Mouse (Mus musculus) embryonic facial prominence, embryonic 11.5 days (tissue): ENCODE results near the gene Vil1. TPM values are rescaled to one million over a fixed set of nuclear protein-coding genes. Genes with fewer than 3 reads are reported as not detected.
A peak's percentile ranks its signal among the peaks of the same experiment; 100 is the strongest.

Experiments
- ATAC-seq: fragments of 200-750 bp; cut with Nextera tagmentation; replicated peaks from 2 replicates; pipeline ENCODE4 v1.8.0; 2017; ENCODE audit warnings: low read depth; ENCODE audit not compliant: insufficient number of reproducible peaks, low FRiP score, low TSS enrichment
- DNase-seq: peaks from one replicate; pipeline ENCODE4 v3.0.0-alpha.2; 2015; ENCODE audit warnings: low spot score
- H3K27ac ChIP-seq: fragments of 300-500 bp; sonication (generic); replicated peaks from 2 replicates; pipeline ENCODE4 v1.5.1; 2014; ENCODE audit warnings: mild to moderate bottlenecking, low read depth, low read length, control low read depth
- H3K27me3 ChIP-seq: fragments of 300-500 bp; sonication (generic); 2 replicates; pipeline ENCODE4 v1.6.1; 2014; ENCODE audit warnings: mild to moderate bottlenecking, low read length, moderate library complexity, mixed read lengths; ENCODE audit not compliant: control insufficient read depth, insufficient read depth
- H3K36me3 ChIP-seq: fragments of 300-500 bp; sonication (generic); replicated peaks from 2 replicates; pipeline ENCODE4 v1.6.1; 2014; ENCODE audit warnings: low read depth, mild to moderate bottlenecking, low read length, moderate library complexity, mixed read lengths; ENCODE audit not compliant: control insufficient read depth, insufficient read depth
- H3K4me1 ChIP-seq: fragments of 300-500 bp; sonication (generic); 2 replicates; pipeline ENCODE4 v1.6.1; 2014; ENCODE audit warnings: low read length, mixed read lengths; ENCODE audit not compliant: control insufficient read depth, insufficient read depth
- H3K4me2 ChIP-seq: fragments of 300-500 bp; sonication (generic); 2 replicates; pipeline ENCODE4 v1.6.1; 2014; ENCODE audit warnings: low read depth, mild to moderate bottlenecking, control low read depth, low read length, moderate library complexity
- H3K4me3 ChIP-seq: fragments of 300-500 bp; sonication (generic); 2 replicates; pipeline ENCODE4 v1.5.1; 2014; ENCODE audit warnings: low read depth, low read length, control low read depth
- H3K9ac ChIP-seq: fragments of 300-500 bp; sonication (generic); replicated peaks from 2 replicates; pipeline ENCODE4 v1.6.1; 2014; ENCODE audit warnings: mild to moderate bottlenecking, control low read depth, low read length
- H3K9me3 ChIP-seq: fragments of 300-500 bp; sonication (generic); replicated peaks from 2 replicates; pipeline ENCODE4 v1.6.1; 2016; ENCODE audit warnings: mild to moderate bottlenecking, low read length, inconsistent platforms, mixed read lengths; ENCODE audit not compliant: control insufficient read depth
- WGBS: fragments of 180-500 bp; shearing (Covaris S2); extraction: QIAGEN DNeasy Blood & Tissue Kit; methylation state at CpG from one replicate; pipeline ENCODE4 v1.1.7; 2014; 5-methylcytosine and 5-hydroxymethylcytosine counted together
- polyA plus RNA-seq: library from polyadenylated mRNA; unstranded; fragments of >200 nt; fragmentation: Nextera tagmentation; extraction: Ambion mirVana; gene quantifications from 2 replicates; pipeline ENCODE4 v1.2.1, GENCODE M21; 2014

Gene Vil1
- 0.07 and 0.11 TPM in 2 replicates for polyA plus RNA-seq

DNA sequence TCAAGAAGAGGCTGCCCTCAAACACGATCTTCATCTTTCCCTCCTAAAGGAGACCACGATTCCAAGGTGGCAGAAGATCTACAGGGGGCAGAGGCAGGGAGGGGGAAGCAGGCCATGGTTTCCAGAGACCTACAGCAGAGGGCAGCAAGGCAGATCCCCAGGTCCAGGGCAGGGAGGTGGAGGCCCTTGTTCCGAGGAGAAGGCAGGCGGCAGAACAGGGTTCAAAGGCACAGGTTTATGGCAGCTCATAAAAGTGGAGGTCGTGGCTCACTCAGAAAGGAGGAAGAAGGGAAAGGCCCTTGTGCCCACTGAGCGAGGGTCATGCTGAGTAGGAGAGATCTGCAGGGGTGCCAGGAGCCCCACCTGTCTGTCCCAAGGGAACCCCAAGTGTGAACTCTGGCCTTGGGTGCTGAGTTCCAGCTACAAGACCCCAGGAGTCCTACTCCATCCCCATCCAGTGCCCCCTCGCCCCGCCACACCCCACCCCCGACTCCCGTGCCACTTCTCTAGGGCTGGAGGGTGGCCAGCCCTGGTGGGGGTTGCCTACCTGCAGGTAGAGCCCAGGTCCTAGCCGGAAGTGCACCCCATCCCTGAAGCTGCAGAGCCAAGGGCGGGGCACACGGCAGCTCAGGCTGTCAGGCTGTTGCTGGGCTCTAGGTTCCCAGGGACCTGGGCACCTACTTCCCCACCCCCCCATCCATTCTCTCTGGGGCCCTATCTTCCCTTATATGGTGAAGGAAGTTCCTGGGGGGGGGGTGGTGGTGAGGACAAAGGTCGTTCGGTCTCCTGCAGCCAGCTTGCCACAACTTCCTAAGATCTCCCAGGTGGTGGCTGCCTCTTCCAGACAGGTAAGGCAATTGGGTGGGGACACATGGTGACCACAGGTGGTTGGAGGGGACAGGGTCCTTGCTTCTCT, at the start of gene Vil1:
Vil1 (plus strand) TSS at position 788 of the 916 bp plus-strand sequence.
- Histone ChIP-seq H3K4me3 (no peak within 1 kb of the TSS), H3K4me1 (no peaks in the 10 kb centered on the region), H3K36me3 (no peaks in the 10 kb centered on the region), H3K9ac (no peak within 1 kb of the TSS), H3K4me2 (no peak within 1 kb of the TSS), H3K9me3 (no peaks in the 10 kb centered on the region), H3K27me3 (no peaks in the 10 kb centered on the region), H3K27ac (no peak within 1 kb of the TSS)
- WGBS, result 61% methylated on average over 11 of the region's 15 CpGs
- ATAC-seq (no peak), DNase-seq (no peak)

DNA sequence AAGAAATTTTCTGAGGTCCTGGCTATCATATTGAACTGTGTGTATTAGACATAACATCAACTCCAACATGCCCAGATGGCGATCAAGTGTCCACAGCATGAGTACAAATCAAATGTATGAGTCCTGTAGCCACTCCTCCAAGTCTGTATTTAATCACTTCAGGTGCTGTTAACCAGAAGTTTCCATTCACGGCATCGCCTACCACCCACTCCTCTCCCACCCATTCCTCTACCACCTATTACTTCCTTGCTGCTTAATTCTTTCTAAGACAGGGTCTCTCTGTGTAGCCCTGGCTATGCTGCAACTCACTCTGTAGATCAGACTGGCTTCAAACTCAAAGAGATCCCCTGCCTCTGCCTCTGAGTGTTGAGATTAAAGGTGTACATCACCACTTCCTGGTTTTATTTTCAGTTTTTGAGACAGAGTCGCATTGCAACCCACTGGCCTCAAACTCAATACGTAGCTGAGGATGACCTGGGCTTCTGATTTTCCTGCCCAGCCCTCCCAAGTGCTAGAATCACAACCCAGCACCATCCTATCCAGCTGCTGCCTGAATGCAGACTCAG, 49.1 kb upstream of the Vil1 start:
- Histone ChIP-seq H3K27ac (no peak overlapping the region), H3K9ac (no peak overlapping the region), H3K27me3 (no peaks in the 10 kb centered on the region), H3K36me3 (no peaks in the 10 kb centered on the region), H3K4me1 (no peaks in the 10 kb centered on the region), H3K4me2 (no peak overlapping the region), H3K9me3 (no peaks in the 10 kb centered on the region), H3K4me3 (no peak overlapping the region)
- ATAC-seq (no peak), DNase-seq (no peak)
- 82% methylated on average over 5 of the region's 5 CpGs for WGBS

DNA sequence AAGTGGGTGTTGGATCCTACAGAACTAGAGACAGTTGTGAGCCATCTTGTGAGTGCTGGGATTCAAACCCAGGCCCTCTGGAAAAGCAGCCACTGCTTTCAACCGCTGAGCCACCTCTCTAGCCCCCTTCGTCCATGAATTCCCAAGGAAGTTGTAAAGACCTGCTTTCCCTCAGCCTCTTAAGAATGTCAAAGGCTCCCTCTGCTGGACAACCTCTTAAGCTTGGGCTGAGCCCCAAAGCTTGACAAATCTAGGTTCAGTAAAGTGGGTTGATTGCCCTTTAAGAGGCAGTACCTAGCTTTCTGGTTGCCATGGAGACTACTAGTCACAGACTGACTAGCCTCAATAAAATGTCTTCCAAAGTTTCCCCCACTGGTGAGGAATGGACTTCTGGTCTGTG, 47.4 kb upstream of the Vil1 start, which contains the start of gene Catip:
Catip (plus strand) TSS at position 297 of the 400 bp plus-strand sequence.
- no peaks in the 10 kb centered on the region for H3K27me3 ChIP-seq
- 0% methylated on average over 2 of the region's 2 CpGs for WGBS
- no peak within 1 kb of the TSS for H3K4me3 ChIP-seq
- H3K27ac ChIP-seq, result no peak within 1 kb of the TSS
- no peaks in the 10 kb centered on the region for H3K9me3 ChIP-seq
- peak; percentile 95 for DNase-seq
- peak; percentile 41; the same call in 1 of the 2 replicates for ATAC-seq
- no peaks in the 10 kb centered on the region for H3K4me1 ChIP-seq
- no peaks in the 10 kb centered on the region for H3K36me3 ChIP-seq
- H3K4me2 ChIP-seq, result no peak within 1 kb of the TSS
- H3K9ac ChIP-seq, result no peak within 1 kb of the TSS

DNA sequence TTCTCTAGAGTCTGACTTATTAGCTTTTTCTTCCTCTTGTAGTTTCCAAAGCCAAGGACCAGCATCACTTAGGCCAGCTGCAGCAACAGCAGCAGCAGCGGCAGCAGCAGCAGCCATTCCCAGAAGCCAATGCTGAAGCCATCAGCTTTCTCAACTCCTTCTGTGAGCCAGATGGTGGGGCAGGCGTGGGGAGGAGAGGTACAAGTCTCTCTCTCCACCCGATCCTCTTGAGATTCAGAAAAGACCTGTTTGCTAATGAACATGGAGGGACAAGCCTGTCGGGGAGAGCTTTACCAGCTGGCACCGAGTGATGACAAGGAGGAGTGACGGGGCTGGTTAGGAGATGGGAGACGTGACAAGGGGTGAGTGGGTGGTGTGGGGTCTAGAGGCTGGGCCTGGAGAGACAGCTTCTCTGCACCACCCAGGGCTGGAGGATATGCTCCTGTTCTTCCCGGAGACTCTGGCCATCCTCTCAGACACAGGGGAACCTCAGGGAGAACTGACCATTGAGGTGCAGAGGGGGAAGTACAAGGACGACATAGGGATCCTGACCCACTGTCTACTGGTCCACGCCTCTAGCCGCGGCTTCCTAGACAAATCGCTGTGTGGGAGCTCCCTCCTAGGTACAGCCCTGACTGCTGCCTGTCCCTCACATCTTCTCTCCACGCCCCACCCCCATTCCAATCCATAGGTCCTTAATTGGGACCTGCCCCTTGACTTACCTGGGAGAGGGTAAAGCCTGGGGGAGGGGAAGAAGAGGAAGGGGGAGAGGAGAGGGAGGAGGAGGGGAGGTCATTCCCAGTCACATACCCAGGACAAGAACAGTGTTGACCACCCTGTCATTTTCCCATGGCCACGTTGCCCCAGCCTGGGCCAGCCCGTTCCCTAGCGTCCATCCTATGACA, 46.6 kb upstream of the Vil1 start:
- 62% methylated on average over 17 of the region's 17 CpGs for WGBS
- H3K4me2 ChIP-seq, result no peak overlapping the region

DNA sequence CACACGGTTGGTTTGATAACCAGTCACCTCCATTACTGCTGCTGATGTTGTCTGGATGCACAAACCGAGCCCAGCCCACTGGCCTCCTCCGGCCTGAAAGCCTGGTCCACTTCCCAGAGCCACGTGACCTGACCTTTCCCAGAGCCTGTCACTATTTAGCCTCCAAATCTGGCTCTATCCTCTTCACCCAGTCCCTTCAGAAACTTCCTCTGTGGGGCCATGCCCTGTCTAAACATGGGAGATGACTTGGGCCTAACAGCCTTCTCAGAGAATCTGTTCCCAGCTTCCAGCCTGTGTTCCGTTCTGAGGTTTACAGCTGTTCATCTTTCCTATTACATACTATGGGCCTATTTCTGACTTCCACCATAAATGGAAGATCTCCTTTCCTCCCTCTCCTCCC, 45.7 kb upstream of the Vil1 start:
- DNase-seq, result no peak
- ATAC-seq, result no peak
- Histone ChIP-seq H3K9me3 (no peaks in the 10 kb centered on the region), H3K36me3 (no peaks in the 10 kb centered on the region), H3K9ac (no peak overlapping the region), H3K27me3 (no peaks in the 10 kb centered on the region; the same call in 1 of the 2 replicates), H3K4me3 (no peak overlapping the region), H3K4me2 (no peak overlapping the region), H3K27ac (no peak overlapping the region), H3K4me1 (no peaks in the 10 kb centered on the region)
- WGBS, result 60% methylated on average over 5 of the region's 5 CpGs

More for the DNA sequence above, 46.6 kb upstream of the Vil1 start:
- DNase-seq (no peak), ATAC-seq (0 out of 2 replicates have a peak, but pooled peaks have one; percentile 30)
- no peak overlapping the region for H3K4me3 ChIP-seq
- no peaks in the 10 kb centered on the region for H3K36me3 ChIP-seq
- no peaks in the 10 kb centered on the region; the same call in 1 of the 2 replicates for H3K27me3 ChIP-seq
- no peaks in the 10 kb centered on the region for H3K9me3 ChIP-seq
- H3K27ac ChIP-seq, result no peak overlapping the region
- H3K4me1 ChIP-seq, result no peaks in the 10 kb centered on the region
- H3K9ac ChIP-seq, result no peak overlapping the region

DNA sequence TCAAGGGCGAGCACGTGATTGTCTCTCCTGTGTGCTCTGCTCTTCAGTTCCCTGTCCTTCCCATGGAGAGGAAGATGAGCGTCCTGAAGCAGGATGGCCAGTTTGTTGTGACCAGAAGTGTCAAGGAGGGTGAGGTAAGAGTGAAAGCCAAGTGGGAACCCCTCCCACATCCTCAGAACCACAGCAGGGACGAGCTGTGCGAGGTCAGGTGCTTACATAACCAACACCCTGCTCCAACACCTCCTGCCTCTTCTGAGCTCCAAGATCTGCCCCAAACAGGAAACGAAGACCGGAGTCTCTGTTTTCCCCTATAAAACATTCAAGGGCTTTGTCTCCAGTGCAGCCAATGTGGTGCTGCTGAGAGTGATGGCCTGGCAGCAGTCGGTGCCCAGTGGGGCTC, 44.9 kb upstream of the Vil1 start:
- H3K27ac ChIP-seq, result no peak overlapping the region
- H3K36me3 ChIP-seq, result no peaks in the 10 kb centered on the region
- no peaks in the 10 kb centered on the region for H3K4me1 ChIP-seq
- H3K9ac ChIP-seq, result no peak overlapping the region
- H3K27me3 ChIP-seq, result no peaks in the 10 kb centered on the region; the same call in 1 of the 2 replicates
- 79% methylated on average over 8 of the region's 8 CpGs for WGBS
- H3K4me3 ChIP-seq, result no peak overlapping the region
- no peak for ATAC-seq
- H3K9me3 ChIP-seq, result no peaks in the 10 kb centered on the region
- DNase-seq, result no peak
- no peak overlapping the region for H3K4me2 ChIP-seq

DNA sequence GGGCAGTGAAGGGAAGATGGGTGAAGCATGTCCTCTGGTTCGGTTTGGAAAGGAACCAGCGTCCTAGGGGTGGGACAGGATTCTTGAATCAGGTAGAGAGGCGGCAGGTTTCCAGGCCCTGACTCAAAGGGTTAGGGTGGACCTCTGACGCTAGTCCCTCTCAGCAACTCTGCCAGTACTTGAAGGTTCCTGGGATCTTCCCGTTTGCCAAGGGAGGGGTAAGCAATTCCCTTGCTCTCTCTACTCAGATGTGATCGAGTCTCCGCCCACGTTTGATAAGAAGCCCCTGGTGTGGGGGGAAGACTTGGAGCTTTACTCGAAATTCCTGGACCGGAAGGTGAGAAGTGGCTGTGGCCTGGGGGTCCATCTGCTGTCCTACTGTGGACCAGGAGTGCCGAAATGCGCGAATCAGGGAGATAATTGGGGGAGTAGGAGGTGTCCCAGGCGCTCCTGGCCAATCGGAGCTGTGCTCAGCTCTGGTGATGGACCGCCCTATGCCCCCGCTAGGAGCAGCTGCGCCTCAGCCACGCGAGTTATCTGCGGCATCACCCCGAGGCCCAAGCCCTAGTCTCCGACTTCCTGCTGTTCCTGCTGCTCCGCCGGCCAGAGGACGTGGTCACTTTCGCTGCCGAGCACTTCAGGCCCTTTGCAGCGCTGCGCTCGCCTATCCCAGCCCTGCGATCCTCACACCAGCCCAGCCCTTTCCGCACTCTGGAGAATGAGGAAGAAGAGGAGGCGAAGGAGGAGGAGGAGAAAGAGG, 41.1 kb upstream of the Vil1 start:
- Histone ChIP-seq H3K4me2 (peak overlapping the region; percentile 56), H3K4me1 (no peaks in the 10 kb centered on the region), H3K9me3 (no peaks in the 10 kb centered on the region), H3K27me3 (no peaks in the 10 kb centered on the region; the same call in 1 of the 2 replicates), H3K36me3 (no peaks in the 10 kb centered on the region), H3K27ac (no peak overlapping the region), H3K9ac (peak overlapping the region; percentile 42), H3K4me3 (peak overlapping the region; percentile 17; the same call in 1 of the 2 replicates)
- ATAC-seq (peak; percentile 83), DNase-seq (peak; percentile 55)
- WGBS, result 16% methylated on average over 34 of the region's 34 CpGs
